Mouse (Mus musculus) common myeloid progenitor, adult 5-6 weeks (primary cell): Measurements from ENCODE around the gene Hoxa13. TPM values are rescaled to one million over a fixed set of nuclear protein-coding genes. Genes with fewer than 3 reads are reported as not detected.
A peak's percentile ranks its signal among the peaks of the same experiment; 100 is the strongest.

Source experiments
- ATAC-seq: replicated peaks from 2 replicates; pipeline ENCODE4 v1.8.0; 2016; ENCODE audit warnings: low read depth, mild to moderate bottlenecking, moderate TSS enrichment, inconsistent platforms; ENCODE audit not compliant: poor library complexity, severe bottlenecking
- total RNA-seq: library from RNA; stranded (forward); fragments of 200-1000, 187-1606 nt; gene quantifications from 2 replicates; pipeline ENCODE4 v1.2.3, GENCODE M21; 2017

Gene Hoxa13
- total RNA-seq, 1 experiment from 2014 or later: not detected

DNA sequence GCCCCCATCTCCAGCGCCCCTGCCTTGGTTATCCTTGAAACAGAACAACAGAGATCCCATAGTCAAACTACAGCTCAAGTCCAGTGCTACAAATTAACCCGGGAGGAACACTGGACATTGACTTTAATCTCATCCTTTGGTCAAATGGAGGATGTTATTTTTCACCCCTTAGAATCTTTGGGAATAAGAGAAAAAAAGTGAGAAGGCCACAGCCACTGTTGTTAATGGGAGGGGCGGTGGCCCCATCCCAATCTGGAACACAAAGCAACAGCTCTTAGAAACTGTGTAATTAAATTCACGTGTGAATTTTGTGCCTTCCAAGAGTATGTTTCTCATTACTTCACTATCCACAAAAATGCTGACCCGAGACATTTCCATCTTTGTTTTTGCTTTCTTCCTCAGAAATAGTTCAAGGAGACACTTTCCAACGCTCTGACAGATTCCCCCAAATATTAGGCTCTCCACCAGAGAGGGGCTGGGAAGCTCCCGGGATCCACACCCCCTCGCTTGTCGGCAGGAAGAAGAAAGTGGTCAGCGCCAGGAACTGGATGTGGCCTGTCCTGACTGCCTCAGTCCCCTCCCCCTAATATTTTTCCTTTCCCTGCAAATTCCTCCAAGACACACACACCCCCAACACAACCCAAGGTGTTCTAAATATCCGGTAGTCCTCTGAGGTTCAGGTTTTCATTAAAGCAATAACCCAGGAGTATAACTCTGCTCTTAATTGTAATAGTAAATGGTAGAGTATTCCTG, 33.0 kb downstream of the Hoxa13 start:
- ATAC-seq: no peak

DNA sequence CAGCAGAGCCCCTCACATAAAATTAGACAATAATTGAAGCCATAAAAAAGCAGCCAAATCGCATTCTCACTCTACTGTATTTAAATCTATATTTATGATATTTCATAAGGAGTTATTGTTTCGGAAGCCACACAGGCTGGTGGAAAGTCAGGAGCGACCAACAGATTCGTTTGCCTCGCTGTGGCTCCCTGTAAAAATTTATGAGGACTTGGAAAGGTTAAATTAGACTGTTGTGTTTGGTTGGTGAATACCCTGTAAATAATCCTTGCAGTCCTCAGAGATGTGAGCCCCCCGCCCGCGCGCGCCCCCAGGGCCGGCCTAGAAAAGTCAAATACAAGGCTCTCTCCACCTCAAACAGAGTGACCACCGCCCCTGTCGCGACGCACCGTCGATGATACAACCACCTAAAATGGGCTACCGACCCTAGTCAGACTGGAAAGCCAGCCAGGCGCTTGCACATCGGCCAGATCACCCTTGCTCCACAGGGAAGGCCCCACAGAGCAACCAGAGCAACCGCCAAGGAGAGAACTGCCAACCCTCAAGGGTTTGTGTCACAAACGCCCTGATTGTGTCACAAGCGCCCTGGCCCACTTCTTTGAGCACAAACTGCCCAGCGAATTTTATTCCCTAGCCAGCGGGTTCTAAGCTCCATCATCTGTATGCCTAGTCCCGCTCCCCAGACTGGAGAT, 34.0 kb downstream of the Hoxa13 start:
- ATAC-seq: no peak

DNA sequence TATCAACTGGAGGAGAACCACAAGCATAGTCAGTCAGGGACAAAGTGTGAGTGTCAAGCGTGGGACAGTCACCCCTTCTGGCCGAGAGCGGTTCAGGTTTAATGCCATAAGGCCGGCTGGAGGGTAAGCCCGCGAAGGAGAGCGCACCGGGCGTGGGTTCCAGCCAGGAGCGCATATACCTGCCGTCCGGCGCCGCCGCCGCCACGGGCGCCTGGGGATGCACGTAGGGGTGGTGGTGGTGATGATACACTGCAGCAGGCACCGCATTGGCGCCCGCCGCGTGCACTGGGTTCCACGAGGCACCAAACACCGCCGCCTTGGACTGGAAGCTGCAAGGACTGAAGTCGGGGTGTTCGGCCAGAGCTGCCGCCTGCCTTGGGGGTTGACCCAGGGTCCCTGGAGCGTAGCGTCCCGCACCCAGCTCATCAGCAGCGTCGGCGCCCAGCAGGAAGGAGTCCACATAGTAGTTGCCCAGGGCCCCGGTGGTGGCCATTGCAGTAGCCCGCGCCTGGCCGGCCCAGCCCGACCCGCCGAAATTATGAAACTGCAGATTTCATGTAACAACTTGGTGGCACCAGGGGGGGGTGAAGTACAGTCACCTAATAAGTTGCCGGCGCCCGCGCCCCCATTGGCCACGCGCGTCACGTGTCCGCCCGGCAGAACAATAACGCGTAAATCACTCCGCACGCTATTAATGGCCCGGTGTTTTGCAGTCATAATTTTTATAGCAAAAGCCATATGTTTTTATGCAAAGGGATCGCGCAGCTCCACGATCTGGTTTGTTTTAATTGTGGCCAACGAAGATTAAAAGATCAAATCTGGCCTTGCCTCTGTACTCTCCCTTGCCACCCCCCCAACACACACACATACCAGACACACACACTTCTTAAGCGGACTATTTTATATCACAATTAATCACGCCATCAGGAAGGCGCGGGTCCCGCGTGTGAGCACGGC, 34.8 kb downstream of the Hoxa13 start:
- ATAC-seq: peak; percentile 57

- no peak for ATAC-seq
Measured at GRCm38 (mm10) chr6:52224895-52225611, 35.6 kb downstream of the Hoxa13 start.

GRCm38 (mm10) chr6:52223939-52224760, 36.5 kb downstream of the Hoxa13 start:
- ATAC-seq: no peak

DNA sequence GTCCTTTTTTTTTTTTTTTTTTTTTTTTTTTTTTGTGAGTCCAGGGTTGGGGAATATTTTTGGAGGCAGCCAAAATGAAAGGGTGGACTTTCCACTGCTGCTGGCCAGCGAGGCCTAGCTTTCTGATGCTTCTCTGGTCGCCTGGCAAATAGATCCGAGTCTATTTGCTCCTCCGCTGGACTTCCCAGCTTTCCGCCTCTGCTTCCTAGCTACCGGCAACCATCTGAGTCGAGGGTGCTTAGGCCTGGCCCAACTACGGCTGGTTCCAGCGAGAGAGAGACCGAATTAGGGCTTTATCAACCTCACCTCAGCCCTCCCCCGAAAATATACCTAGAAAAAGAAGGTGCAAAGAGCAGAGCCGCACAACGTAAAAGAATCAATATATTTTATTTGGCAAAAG, 38.0 kb downstream of the Hoxa13 start:
- ATAC-seq: no peak

GRCm38 (mm10) chr6:52221993-52222685, 38.5 kb downstream of the Hoxa13 start:
- ATAC-seq: 0 out of 2 replicates have a peak, but pooled peaks have one; percentile 5

- ATAC-seq: peak; percentile 61
Measured at GRCm38 (mm10) chr6:52221337-52221992, 39.2 kb downstream of the Hoxa13 start, which contains the start of gene Hoxa7. TSS of gene Hoxa7 (minus strand) at chr6:52221854.

DNA sequence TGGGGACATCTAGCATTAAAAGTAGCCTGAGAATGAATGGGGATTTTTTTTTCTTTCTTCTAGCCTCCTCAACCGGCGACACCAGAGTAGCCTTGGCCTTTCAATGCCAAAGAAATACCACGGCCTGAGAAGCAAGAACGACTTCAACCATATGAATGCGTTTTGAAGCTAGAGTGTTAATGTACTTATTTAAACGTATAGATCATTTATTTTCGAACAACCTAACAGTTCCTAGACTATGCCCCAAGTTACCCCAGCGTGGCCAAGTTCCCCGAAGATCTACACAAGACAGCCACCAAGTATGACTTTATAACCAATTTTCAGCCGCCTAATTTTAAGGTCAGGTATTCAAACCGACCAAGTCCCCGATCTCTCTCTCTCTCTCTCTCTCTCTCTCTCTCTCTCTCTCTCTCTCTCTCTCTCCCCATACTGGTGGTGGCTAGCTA, 39.8 kb downstream of the Hoxa13 start:
- ATAC-seq: no peak

DNA sequence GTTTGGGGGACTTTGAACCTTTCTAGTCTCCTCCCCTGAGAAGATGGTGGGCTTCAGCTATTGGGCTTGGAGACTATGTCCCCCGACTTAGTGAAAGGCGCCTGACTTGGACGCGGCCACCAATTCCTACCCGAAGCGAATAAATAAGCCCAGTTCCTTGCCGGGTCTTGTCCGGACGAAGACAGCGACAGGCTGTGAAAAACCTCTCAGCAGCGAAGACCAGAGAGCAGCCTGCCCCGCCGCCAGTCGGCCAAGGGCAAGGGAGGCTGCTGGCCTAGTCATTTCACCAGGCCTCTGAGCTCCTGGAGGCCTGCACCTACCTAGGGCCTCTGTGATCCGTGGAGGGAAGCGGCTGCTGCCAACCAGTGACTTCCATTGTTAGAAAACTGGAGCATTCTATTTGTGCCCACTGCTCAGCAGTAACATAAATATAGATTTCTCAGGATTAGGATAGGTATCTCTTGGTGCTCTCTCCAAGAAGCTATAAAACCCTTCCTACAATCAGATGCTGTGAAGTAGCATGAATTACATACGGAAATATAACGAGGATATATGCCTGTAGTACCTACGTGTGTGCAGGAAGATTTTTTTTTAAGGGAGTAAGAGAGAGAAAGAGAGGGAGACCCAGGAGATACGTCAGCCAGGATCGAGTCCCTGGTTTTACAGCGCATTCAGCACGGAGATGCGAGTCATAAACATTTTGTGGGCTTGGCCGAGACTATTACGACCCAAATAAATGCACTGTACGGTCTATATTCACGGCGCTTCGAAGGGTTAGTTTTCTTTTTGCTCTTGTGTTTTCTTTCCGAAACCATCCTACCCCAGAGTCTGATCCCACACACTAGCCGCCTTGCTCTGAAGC, 40.4 kb downstream of the Hoxa13 start:
- ATAC-seq: no peak; the same call in 1 of the 2 replicates

- ATAC-seq: no peak
Measured at GRCm38 (mm10) chr6:52219234-52219942, 41.3 kb downstream of the Hoxa13 start.

DNA sequence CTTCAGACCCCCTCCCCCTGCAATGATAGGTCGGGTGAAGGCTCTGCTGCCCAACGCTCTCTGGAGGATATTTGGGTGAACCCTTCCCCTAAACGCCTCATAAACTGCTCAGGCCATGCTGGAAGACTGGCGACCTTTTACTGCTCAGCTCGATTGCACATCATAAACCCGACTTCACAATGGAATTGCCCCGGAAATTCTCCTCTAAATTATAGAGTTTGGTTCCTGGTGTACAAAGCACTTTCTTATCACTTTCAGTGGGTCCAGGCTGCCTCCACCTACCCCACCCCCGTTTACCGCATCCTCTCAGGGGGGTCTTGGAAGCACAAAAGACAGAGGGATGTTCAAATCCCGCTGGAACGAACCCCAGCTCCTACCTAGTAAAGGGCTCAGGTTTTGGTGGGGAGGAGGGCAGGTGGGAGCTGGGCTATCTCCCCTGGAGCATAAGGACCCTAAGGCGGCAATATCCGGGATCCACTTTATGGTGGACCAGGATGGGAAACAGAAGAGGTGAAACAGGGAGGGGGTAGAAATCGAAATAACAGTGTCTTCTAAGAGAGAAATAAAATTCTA, 42.0 kb downstream of the Hoxa13 start:
- ATAC-seq: no peak

DNA sequence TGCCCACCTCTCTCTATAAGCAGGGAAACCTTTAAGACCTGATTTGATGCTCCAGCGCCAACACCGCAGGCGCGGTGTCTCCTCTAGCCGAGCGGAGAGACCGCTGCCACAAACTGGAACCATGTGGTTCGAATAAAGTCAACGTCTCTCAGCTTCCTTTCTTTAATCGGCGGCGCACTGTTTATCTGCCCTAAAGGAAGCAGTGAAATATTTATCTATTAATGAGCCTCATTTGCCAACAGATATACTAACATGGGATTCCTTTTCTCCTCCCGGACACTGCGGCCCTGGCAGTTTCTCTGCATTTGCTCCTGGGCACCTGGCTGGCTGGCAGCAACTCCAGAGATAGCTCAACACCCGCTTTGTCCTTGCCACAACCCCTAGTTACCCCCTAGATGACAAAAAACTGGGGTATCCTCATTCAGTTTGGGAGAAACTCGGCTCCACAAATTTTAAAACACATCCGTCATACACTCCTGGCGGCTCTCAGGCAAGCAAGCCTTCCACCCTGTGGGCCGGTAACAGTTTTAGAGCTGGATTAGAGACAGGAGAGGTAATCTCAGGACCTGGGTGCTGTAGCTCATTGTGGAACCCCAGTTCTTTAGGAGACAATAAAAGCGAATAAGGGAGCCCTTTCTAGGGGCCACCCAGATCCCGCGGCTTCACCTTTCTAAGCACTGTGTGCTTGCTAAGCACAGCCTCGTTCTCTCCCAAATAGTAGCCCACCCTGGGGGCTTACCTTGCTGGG, 42.6 kb downstream of the Hoxa13 start:
- no peak for ATAC-seq

- peak; percentile 47 for ATAC-seq
Measured at GRCm38 (mm10) chr6:52217459-52217768, 43.3 kb downstream of the Hoxa13 start.

GRCm38 (mm10) chr6:52216691-52217458, 43.8 kb downstream of the Hoxa13 start:
- ATAC-seq: no peak
